Mouse (Mus musculus) midbrain, embryonic 10.5 days (tissue): Measurements from ENCODE around the gene AW822073. TPM values are rescaled to one million over a fixed set of nuclear protein-coding genes. Genes with fewer than 3 reads are reported as not detected.
"Not testable (repeated sequence)": the region's sequence is repeated elsewhere in the genome, so short reads cannot be mapped to it uniquely, and the experiment has no call there.

ENCODE experiments used
- DNase-seq: peaks from one replicate; pipeline ENCODE4 v3.0.0-alpha.2; 2017; ENCODE audit warnings: low spot score
- H3K27ac ChIP-seq: fragments of 300-500 bp; sonication (generic); replicated peaks from 2 replicates; pipeline ENCODE4 v1.5.1; 2016; ENCODE audit warnings: mild to moderate bottlenecking
- H3K27me3 ChIP-seq: fragments of 300-500 bp; sonication (generic); 2 replicates; pipeline ENCODE4 v1.6.1; 2016; ENCODE audit warnings: low read depth, mild to moderate bottlenecking; ENCODE audit not compliant: poor library complexity, severe bottlenecking
- H3K36me3 ChIP-seq: fragments of 300-500 bp; sonication (generic); 2 replicates; pipeline ENCODE4 v1.6.1; 2016; ENCODE audit warnings: mild to moderate bottlenecking, moderate library complexity
- H3K4me1 ChIP-seq: fragments of 300-500 bp; sonication (generic); 2 replicates; pipeline ENCODE4 v1.6.1; 2016
- H3K4me3 ChIP-seq: fragments of 300-500 bp; sonication (generic); 2 replicates; pipeline ENCODE4 v1.5.1; 2016; ENCODE audit warnings: mild to moderate bottlenecking, moderate library complexity
- H3K9me3 ChIP-seq: fragments of 300-500 bp; sonication (generic); replicated peaks from 2 replicates; pipeline ENCODE4 v1.6.1; 2016; ENCODE audit warnings: mild to moderate bottlenecking
- WGBS: fragments of 180-500 bp; shearing (Covaris S2); methylation state at CpG from one replicate; pipeline ENCODE4 v1.1.7; 2016; 5-methylcytosine and 5-hydroxymethylcytosine counted together
- polyA plus RNA-seq: library from polyadenylated mRNA; unstranded; fragments of >200 nt; fragmentation: Nextera tagmentation; extraction: Ambion mirVana; gene quantifications from 2 replicates; pipeline ENCODE4 v1.2.1, GENCODE M21; 2016

The AW822073 gene
- not detected in 2 replicates for polyA plus RNA-seq

- not testable (repeated sequence) for H3K4me3 ChIP-seq, H3K36me3 ChIP-seq, H3K27me3 ChIP-seq, H3K27ac ChIP-seq, H3K4me1 ChIP-seq
- DNase-seq, result peak; percentile 37
- H3K9me3 ChIP-seq, result peaks cover 10% of the 10 kb centered on the region
- 90% methylated on average over 18 of the region's 18 CpGs for WGBS
These were observed at the start of gene AW822073 for GRCm38 (mm10) chr10:58224827-58225785. Gene AW822073, minus strand, starts transcription at chr10:58224930.

GRCm38 (mm10) chr10:58258466-58258865, 33.7 kb upstream of the AW822073 start:
- Histone ChIP-seq H3K4me3 (no peak overlapping the region), H3K9me3 (no peaks in the 10 kb centered on the region), H3K27ac (no peak overlapping the region), H3K36me3 (peaks cover 50% of the 10 kb centered on the region), H3K4me1 (peaks cover 14% of the 10 kb centered on the region), H3K27me3 (no peaks in the 10 kb centered on the region)
- DNase-seq, result no peak
- WGBS, result 88% methylated on average over 5 of the region's 5 CpGs

GRCm38 (mm10) chr10:58255954-58256353, 31.2 kb upstream of the AW822073 start:
- DNase-seq, result no peak
- H3K27ac ChIP-seq, result peak overlapping the region; percentile 89; the same call in 1 of the 2 replicates
- no peaks in the 10 kb centered on the region for H3K27me3 ChIP-seq
- no peaks in the 10 kb centered on the region for H3K9me3 ChIP-seq
- peaks cover 14% of the 10 kb centered on the region for H3K4me1 ChIP-seq
- 14% methylated on average over 4 of the region's 4 CpGs for WGBS
- H3K4me3 ChIP-seq, result peak overlapping the region; percentile 87
- H3K36me3 ChIP-seq, result peaks cover 30% of the 10 kb centered on the region

GRCm38 (mm10) chr10:58255213-58255892, 30.6 kb upstream of the AW822073 start, which contains the start of gene Gcc2:
Gene Gcc2, plus strand, starts transcription at chr10:58255497.
- peak within 1 kb of the TSS; percentile 89 for H3K27ac ChIP-seq
- peak within 1 kb of the TSS; percentile 87 for H3K4me3 ChIP-seq
- H3K9me3 ChIP-seq, result 0 out of 2 replicates have a peak, but pooled peaks cover 2% of the 10 kb centered on the region
- DNase-seq, result peak; percentile 95
- under 1% methylated on average over 58 of the region's 58 CpGs for WGBS
- H3K36me3 ChIP-seq, result peaks cover 26% of the 10 kb centered on the region
- H3K27me3 ChIP-seq, result no peaks in the 10 kb centered on the region
- peaks cover 14% of the 10 kb centered on the region for H3K4me1 ChIP-seq

- 0 out of 2 replicates have a peak overlapping the region, but pooled peaks have one; percentile 89 for H3K27ac ChIP-seq
- 40% methylated on average over 6 of the region's 6 CpGs for WGBS
- DNase-seq, result no peak
These were observed 30.0 kb upstream of the AW822073 start for GRCm38 (mm10) chr10:58254635-58255175.

GRCm38 (mm10) chr10:58249535-58249934, 24.8 kb upstream of the AW822073 start:
- DNase-seq, result no peak
- H3K4me3 ChIP-seq, result no peak overlapping the region
- H3K27ac ChIP-seq, result no peak overlapping the region
- peaks cover 1% of the 10 kb centered on the region for H3K4me1 ChIP-seq
- no peaks in the 10 kb centered on the region for H3K27me3 ChIP-seq
- 0 out of 2 replicates have a peak, but pooled peaks cover 3% of the 10 kb centered on the region for H3K9me3 ChIP-seq
- H3K36me3 ChIP-seq, result no peaks in the 10 kb centered on the region
- WGBS, result 23% methylated on average over 1 of the region's 1 CpGs

More at GRCm38 (mm10) chr10:58254635-58255175, 30.0 kb upstream of the AW822073 start:
- Histone ChIP-seq H3K9me3 (0 out of 2 replicates have a peak, but pooled peaks cover 3% of the 10 kb centered on the region), H3K4me3 (peak overlapping the region; percentile 87), H3K27me3 (no peaks in the 10 kb centered on the region), H3K36me3 (peaks cover 19% of the 10 kb centered on the region), H3K4me1 (peaks cover 14% of the 10 kb centered on the region)

GRCm38 (mm10) chr10:58238984-58239740, 14.4 kb upstream of the AW822073 start:
- H3K27me3 ChIP-seq, H3K27ac ChIP-seq, H3K4me1 ChIP-seq, H3K4me3 ChIP-seq, H3K36me3 ChIP-seq: not testable (repeated sequence)
- 89% methylated on average over 7 of the region's 8 CpGs for WGBS
- H3K9me3 ChIP-seq, result peaks cover 37% of the 10 kb centered on the region
- DNase-seq, result peak; percentile 53

GRCm38 (mm10) chr10:58236613-58237012, 11.9 kb upstream of the AW822073 start, which contains the start of gene Gm4981:
Gene Gm4981, minus strand, starts transcription at chr10:58236701.
- 89% methylated on average over 10 of the region's 10 CpGs for WGBS
- Histone ChIP-seq H3K27me3 (no peaks in the 10 kb centered on the region), H3K4me1 (no peaks in the 10 kb centered on the region), H3K27ac (no peak within 1 kb of the TSS), H3K36me3 (no peaks in the 10 kb centered on the region), H3K4me3 (no peak within 1 kb of the TSS), H3K9me3 (peaks cover 52% of the 10 kb centered on the region)
- peak; percentile 20 for DNase-seq

- not testable (repeated sequence) for H3K4me3 ChIP-seq, H3K27ac ChIP-seq, H3K4me1 ChIP-seq, H3K36me3 ChIP-seq, DNase-seq, H3K27me3 ChIP-seq
- WGBS, result 88% methylated on average over 4 of the region's 4 CpGs
- H3K9me3 ChIP-seq, result peaks cover 51% of the 10 kb centered on the region
These were observed 10.3 kb upstream of the AW822073 start for GRCm38 (mm10) chr10:58234985-58235384.

- H3K9me3 ChIP-seq, result peaks cover 44% of the 10 kb centered on the region
- H3K4me1 ChIP-seq, H3K27ac ChIP-seq, H3K36me3 ChIP-seq, DNase-seq, H3K4me3 ChIP-seq, H3K27me3 ChIP-seq: not testable (repeated sequence)
These were observed 9.0 kb upstream of the AW822073 start for GRCm38 (mm10) chr10:58233740-58234121.

GRCm38 (mm10) chr10:58233054-58233739, 8.5 kb upstream of the AW822073 start:
- peaks cover 40% of the 10 kb centered on the region for H3K9me3 ChIP-seq
- DNase-seq, H3K4me1 ChIP-seq, H3K36me3 ChIP-seq, H3K4me3 ChIP-seq, H3K27me3 ChIP-seq, H3K27ac ChIP-seq: not testable (repeated sequence)
- 77% methylated on average over 10 of the region's 10 CpGs for WGBS
